Mouse (Mus musculus): ENCODE data around the gene Fut2.

DNA sequence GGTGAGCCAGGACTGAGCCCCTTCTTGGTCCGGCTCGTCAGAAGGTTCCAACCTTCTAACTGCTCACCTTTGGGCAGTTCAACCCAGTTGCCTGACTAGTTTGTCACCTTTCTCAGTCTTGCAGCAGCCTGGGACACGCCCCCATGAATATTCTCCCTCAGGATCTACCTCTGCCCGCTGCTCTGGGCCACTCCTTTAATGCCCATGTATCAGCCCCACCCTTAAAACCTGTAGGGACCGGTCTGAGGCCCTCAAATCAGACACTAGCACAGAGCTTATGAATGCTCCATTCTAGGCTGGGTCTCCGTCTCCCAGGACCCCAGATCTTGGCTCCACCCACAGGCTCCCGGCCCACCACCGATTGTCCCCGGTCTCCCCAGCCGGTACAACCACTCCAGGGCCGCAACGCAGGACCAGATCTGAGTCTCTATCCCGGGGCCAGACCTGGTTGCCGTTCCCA, 48.5 kb upstream of the Fut2 start:
- TF ChIP-seq CTCF (IDR thresholded peaks at IDR 0.05; ENCODE audit: extremely low read depth, insufficient read depth, low read length) = no peak
- TF ChIP-seq POLR2A (IDR thresholded peaks at IDR 0.05; ENCODE audit: extremely low read depth, insufficient read depth, low read length) = no peak

Data from cortical plate, adult 2 months (tissue).